Mouse (Mus musculus): ENCODE measurements at regions not wholly inside any gene's neighbourhood (a gene's known extent, or its start where the extent isn't known, plus 50 kb on each side); places are given as distances from the start of the nearest gene placed in this dataset.

- TF ChIP-seq CTCF (IDR thresholded peaks at IDR 0.05 in 2 of 3, conservative IDR thresholded peaks at IDR 0.05 in 1 of 3; ENCODE audit: control insufficient read depth in 1 of 3, insufficient read depth in 1 of 3, low read depth in 2 of 3, low read length in 3 of 3, poor library complexity in 1 of 3, severe bottlenecking in 1 of 3) = no peak
- TF ChIP-seq POLR2A (IDR thresholded peaks at IDR 0.05; ENCODE audit: control insufficient read depth in 1 of 2, insufficient read depth in 1 of 2, low read depth in 1 of 2, low read length in 2 of 2, poor library complexity in 1 of 2) = no peak
- no peak for TF ChIP-seq EP300 (IDR thresholded peaks at IDR 0.05; ENCODE audit: low read depth in 1 of 2, low read length in 2 of 2)
Measured at GRCm38 (mm10) chr7:110701681-110702413, 66.2 kb upstream of the Ampd3 start.
